Mouse (Mus musculus) Patski (cell line): Measurements from ENCODE around the gene 1700001P01Rik. TPM values are rescaled to one million over a fixed set of nuclear protein-coding genes. Genes with fewer than 3 reads are reported as not detected.

Source experiments
- ATAC-seq: fragments of 100-300 bp; one replicate; pipeline ENCODE4 v1.8.0; 2021
- CTCF ChIA-PET: fragments of 350-600 bp; sonication (Branson Sonifier 250); formaldehyde crosslinking; loops from one replicate; lab custom pipeline; 2022; ENCODE audit warnings: inconsistent platforms; lab: Charles Lee
- POLR2A ChIA-PET: fragments of 350-600 bp; sonication (Branson Sonifier 250); formaldehyde crosslinking; loops from one replicate; lab custom pipeline; 2022; ENCODE audit warnings: antibody characterized with exemption, inconsistent platforms; lab: Charles Lee
- DNase-seq: peaks from one replicate; pipeline ENCODE4 v3.0.0-alpha.2; 2011; ENCODE audit warnings: low read depth, low spot score
- H3K27me3 ChIP-seq: fragments of 371-371 bp; one replicate; pipeline ENCODE4 v1.5.1; 2021
- CTCF ChIP-seq: fragments of 100-300 bp; IDR thresholded peaks from one replicate; pipeline ENCODE4 v1.5.1; 2021
- in situ Hi-C: fragments of 300-500 bp; cut with MboI; formaldehyde crosslinking; loops from 3 replicates; pipeline ENCODE4 v1.11.1; 2018; ENCODE audit warnings: low pct_unique_long_range_greater_than_20kb, mixed read lengths
- polyA plus RNA-seq: library from polyadenylated mRNA; unstranded; gene quantifications from one replicate; pipeline ENCODE4 v1.2.3, GENCODE M21; 2021

The 1700001P01Rik gene
- polyA plus RNA-seq, 1 experiment from 2014 or later: 0.10 TPM

- ATAC-seq (no peak), DNase-seq (no peak)
- ChIA-PET CTCF (interaction anchor here (0.8 to 7.5 kb wide), 2 partner anchors 10 to 24 kb away, joined by 3 to 32 read pairs; no protein-coding TSS in a partner anchor), POLR2A (interaction anchor here (0.7 to 15.1 kb wide), 4 partner anchors 10 to 531 kb away, joined by 3 to 133 read pairs (median 6); partner anchors contain the start of gene Lasp1)
- no peak for TF ChIP-seq CTCF
- in situ Hi-C loops: no loop called here
- H3K27me3 ChIP-seq: no peaks in the 10 kb centered on the region
Measured at GRCm38 (mm10) chr11:97810970-97811369, 35.3 kb upstream of the 1700001P01Rik start.

- H3K27me3 ChIP-seq: no peaks in the 10 kb centered on the region
- ATAC-seq (no peak), DNase-seq (no peak)
- ChIA-PET CTCF (interaction anchor here (7.5 kb wide), 1 partner anchor 9 kb away, joined by 32 read pairs; no protein-coding TSS in a partner anchor), POLR2A (interaction anchor here (2.3 to 15.1 kb wide), 2 partner anchors 10 kb away, joined by 8 to 133 read pairs; partner anchors contain the start of gene Lasp1)
- TF ChIP-seq CTCF: no peak
- in situ Hi-C loops: no loop called here
Measured at GRCm38 (mm10) chr11:97810356-97810755, 34.6 kb upstream of the 1700001P01Rik start.

- POLR2A ChIA-PET: interaction anchor here (1.0 to 15.1 kb wide), 4 partner anchors 9 to 19 kb away, joined by 3 to 133 read pairs (median 6); partner anchors contain the start of gene Lasp1
- TF ChIP-seq CTCF: no peak
- in situ Hi-C loops: no loop called here
Measured at GRCm38 (mm10) chr11:97809235-97810121, 33.8 kb upstream of the 1700001P01Rik start.

GRCm38 (mm10) chr11:97808621-97809234, 33.0 kb upstream of the 1700001P01Rik start:
- ChIA-PET POLR2A (interaction anchor here (1.0 to 15.1 kb wide), 4 partner anchors 9 to 20 kb away, joined by 3 to 133 read pairs (median 6); partner anchors contain the start of gene Lasp1), CTCF (interaction anchor here (1.4 kb wide), 1 partner anchor 12 kb away, joined by 3 read pairs; no protein-coding TSS in a partner anchor)
- DNase-seq (no peak), ATAC-seq (no peak)
- in situ Hi-C loops: no loop called here
- TF ChIP-seq CTCF: no peak
- H3K27me3 ChIP-seq: no peaks in the 10 kb centered on the region

More at GRCm38 (mm10) chr11:97809235-97810121, 33.8 kb upstream of the 1700001P01Rik start:
- DNase-seq (no peak), ATAC-seq (no peak)
- CTCF ChIA-PET: interaction anchor here (7.5 kb wide), 1 partner anchor 8 kb away, joined by 32 read pairs; no protein-coding TSS in a partner anchor
- H3K27me3 ChIP-seq: no peaks in the 10 kb centered on the region

- ChIA-PET POLR2A (interaction anchor here (0.7 to 15.1 kb wide), 7 partner anchors 8 to 1511 kb away, joined by 3 to 133 read pairs (median 4); partner anchors contain the start of gene Lasp1), CTCF (interaction anchor here (1.4 kb wide), 1 partner anchor 11 kb away, joined by 3 read pairs; no protein-coding TSS in a partner anchor)
- in situ Hi-C loops: no loop called here
- ATAC-seq (no peak), DNase-seq (no peak)
- no peak for TF ChIP-seq CTCF
- H3K27me3 ChIP-seq: no peaks in the 10 kb centered on the region
Measured at GRCm38 (mm10) chr11:97808093-97808492, 32.4 kb upstream of the 1700001P01Rik start.

- no peak for TF ChIP-seq CTCF
- H3K27me3 ChIP-seq: no peaks in the 10 kb centered on the region
- in situ Hi-C loops: no loop called here
- no peak for DNase-seq
- CTCF ChIA-PET: interaction anchor here (1.4 kb wide), 1 partner anchor 11 kb away, joined by 3 read pairs; no protein-coding TSS in a partner anchor
- POLR2A ChIA-PET: interaction anchor here (0.7 to 15.1 kb wide), 7 partner anchors 8 to 1511 kb away, joined by 3 to 133 read pairs (median 4); partner anchors contain the start of gene Lasp1
- ATAC-seq: no peak
Measured at GRCm38 (mm10) chr11:97807626-97808025, 31.9 kb upstream of the 1700001P01Rik start.

GRCm38 (mm10) chr11:97806613-97806964, 30.9 kb upstream of the 1700001P01Rik start:
- in situ Hi-C loops: no loop called here

GRCm38 (mm10) chr11:97805662-97806612, 30.2 kb upstream of the 1700001P01Rik start:
- DNase-seq (no peak), ATAC-seq (no peak)
- TF ChIP-seq CTCF: no peak
- CTCF ChIA-PET: interaction anchor here (1.0 kb wide), 1 partner anchor 22 kb away, joined by 3 read pairs; no protein-coding TSS in a partner anchor
- H3K27me3 ChIP-seq: no peaks in the 10 kb centered on the region
- in situ Hi-C loops: no loop called here
- POLR2A ChIA-PET: interaction anchor here (0.6 to 1.4 kb wide), 5 partner anchors 8 to 359 kb away, joined by 3 to 6 read pairs (median 4); no protein-coding TSS in a partner anchor

More at GRCm38 (mm10) chr11:97806613-97806964, 30.9 kb upstream of the 1700001P01Rik start:
- H3K27me3 ChIP-seq: no peaks in the 10 kb centered on the region
- ChIA-PET CTCF (interaction anchor here (0.9 kb wide), 1 partner anchor 10 kb away, joined by 3 read pairs; no protein-coding TSS in a partner anchor), POLR2A (interaction anchor here (0.9 to 1.1 kb wide), 2 partner anchors 11 to 150 kb away, joined by 3 read pairs; no protein-coding TSS in a partner anchor)
- TF ChIP-seq CTCF: no peak
- ATAC-seq (no peak), DNase-seq (no peak)
